Mouse (Mus musculus): ENCODE results near the gene Slc19a2. TPM values are rescaled to one million over a fixed set of nuclear protein-coding genes. Genes with fewer than 3 reads are reported as not detected.

Slc19a2 gene
- polyA plus RNA-seq, 1 experiment from 2014 or later = 31.1 TPM

DNA sequence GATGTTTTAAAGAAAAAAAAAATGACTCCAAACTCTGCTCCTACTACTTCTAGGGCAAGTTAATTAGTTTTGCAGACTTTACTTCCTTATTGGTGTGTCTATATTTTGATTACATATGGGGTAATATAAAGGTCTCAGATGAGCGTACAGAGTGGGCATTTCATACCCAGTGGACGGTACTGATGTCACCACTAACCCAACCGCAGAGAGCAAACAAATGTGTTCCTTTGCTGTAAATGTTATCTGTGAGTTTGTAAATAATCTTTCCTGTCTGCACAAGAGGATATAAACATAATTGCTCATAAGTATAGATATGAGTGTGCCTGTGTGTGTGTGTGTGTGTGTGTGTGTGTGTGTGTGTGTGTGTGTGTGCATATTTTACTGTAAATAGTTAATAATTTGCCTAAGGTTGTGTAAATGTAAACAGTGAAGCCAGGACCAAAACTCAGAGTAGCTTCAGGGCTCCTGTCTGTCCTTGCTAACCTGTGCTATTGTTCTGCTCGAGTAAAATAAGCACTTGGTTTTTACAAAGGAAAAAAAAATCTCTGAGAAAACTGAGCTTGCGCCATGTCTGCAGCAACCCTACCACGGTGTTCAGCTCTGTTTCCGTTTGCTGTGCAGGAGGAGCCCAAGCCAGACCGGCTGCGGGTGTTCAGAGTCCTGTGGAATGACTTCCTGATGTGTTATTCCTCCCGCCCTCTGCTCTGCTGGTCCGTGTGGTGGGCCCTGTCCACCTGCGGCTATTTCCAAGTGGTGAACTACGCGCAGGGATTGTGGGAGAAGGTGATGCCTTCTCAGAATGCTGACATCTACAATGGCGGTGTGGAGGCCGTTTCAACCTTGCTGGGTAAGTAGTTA lies 11.6 kb downstream of the Slc19a2 start:
- DNase-seq (no peak), ATAC-seq (peak; percentile 23; the same call in 1 of the 2 replicates)
- no peak overlapping the region for H3K27ac ChIP-seq (ENCODE audit: low read depth)
- H3K9ac ChIP-seq (replicated peaks) = no peak overlapping the region
- TF ChIP-seq CTCF (IDR thresholded peaks at IDR 0.05; ENCODE audit: low read depth) (no peak), EP300 (IDR thresholded peaks at IDR 0.05; ENCODE audit: low read depth) (no peak)
- H3K9me3 ChIP-seq (ENCODE audit: low read length) = no peaks in the 10 kb centered on the region
- H3K36me3 ChIP-seq (replicated peaks; ENCODE audit: insufficient read depth, low read length) = peaks cover 41% of the 10 kb centered on the region
- no peak overlapping the region for H3K4me2 ChIP-seq (ENCODE audit: low read depth, low read length)
- H3K4me1 ChIP-seq (ENCODE audit: insufficient read depth) = peaks cover 4% of the 10 kb centered on the region; the same call in 1 of the 2 replicates
- H3K27me3 ChIP-seq (ENCODE audit: insufficient read depth, low read length) = no peaks in the 10 kb centered on the region
- H3K4me3 ChIP-seq (ENCODE audit: low read depth, low read length) = no peak overlapping the region
- 66% methylated on average over 16 of the region's 16 CpGs for WGBS (ENCODE audit: insufficient replicate concordance)

DNA sequence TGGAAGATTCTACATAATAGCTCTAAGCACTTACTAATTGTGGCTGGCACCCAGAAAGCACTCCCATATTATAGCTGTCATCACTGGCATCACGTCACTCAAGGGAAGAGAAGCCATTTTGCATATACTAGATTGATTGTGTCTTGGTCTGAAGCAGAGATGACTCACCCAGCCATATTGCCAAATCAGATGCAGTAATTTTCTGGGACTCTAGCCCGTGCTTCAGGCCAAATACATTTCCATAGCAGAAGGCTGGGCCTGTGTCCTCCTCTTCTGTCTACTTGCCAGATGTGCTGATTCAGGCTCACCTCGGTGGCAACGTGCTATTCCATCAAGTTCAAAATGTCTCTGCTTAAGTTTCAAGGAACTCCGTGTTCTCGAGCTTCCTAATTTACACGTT lies 12.7 kb downstream of the Slc19a2 start:
- H3K9me3 ChIP-seq (ENCODE audit: low read length) = no peaks in the 10 kb centered on the region
- peak; percentile 26 for DNase-seq
- no peak overlapping the region for H3K4me2 ChIP-seq (ENCODE audit: low read depth, low read length)
- H3K9ac ChIP-seq (replicated peaks) = no peak overlapping the region
- peaks cover 39% of the 10 kb centered on the region for H3K36me3 ChIP-seq (replicated peaks; ENCODE audit: insufficient read depth, low read length)
- 84% methylated on average over 7 of the region's 7 CpGs for WGBS (ENCODE audit: insufficient replicate concordance)
- H3K4me3 ChIP-seq (ENCODE audit: low read depth, low read length) = no peak overlapping the region
- H3K27ac ChIP-seq (ENCODE audit: low read depth) = no peak overlapping the region
- H3K27me3 ChIP-seq (ENCODE audit: insufficient read depth, low read length) = no peaks in the 10 kb centered on the region
- peaks cover 4% of the 10 kb centered on the region; the same call in 1 of the 2 replicates for H3K4me1 ChIP-seq (ENCODE audit: insufficient read depth)
- TF ChIP-seq EP300 (IDR thresholded peaks at IDR 0.05; ENCODE audit: low read depth) = no peak
- TF ChIP-seq CTCF (IDR thresholded peaks at IDR 0.05; ENCODE audit: low read depth) = no peak
- ATAC-seq = peak; percentile 72

- no peaks in the 10 kb centered on the region for H3K27me3 ChIP-seq (ENCODE audit: insufficient read depth, low read length)
- WGBS (ENCODE audit: insufficient replicate concordance) = 87% methylated on average over 7 of the region's 7 CpGs
- no peak overlapping the region for H3K9ac ChIP-seq (replicated peaks)
- H3K27ac ChIP-seq (ENCODE audit: low read depth) = no peak overlapping the region
- no peaks in the 10 kb centered on the region for H3K36me3 ChIP-seq (replicated peaks; ENCODE audit: insufficient read depth, low read length)
- H3K4me2 ChIP-seq (ENCODE audit: low read depth, low read length) = no peak overlapping the region
- no peak for DNase-seq
- TF ChIP-seq EP300 (IDR thresholded peaks at IDR 0.05; ENCODE audit: low read depth) (no peak), CTCF (IDR thresholded peaks at IDR 0.05; ENCODE audit: low read depth) (no peak)
- no peak for ATAC-seq
- H3K9me3 ChIP-seq (ENCODE audit: low read length) = no peaks in the 10 kb centered on the region
- H3K4me1 ChIP-seq (ENCODE audit: insufficient read depth) = peaks cover 6% of the 10 kb centered on the region
- no peak overlapping the region for H3K4me3 ChIP-seq (ENCODE audit: low read depth, low read length)
These were observed 22.1 kb downstream of the Slc19a2 start for GRCm38 (mm10) chr1:164270941-164271340.

GRCm38 (mm10) chr1:164273659-164274058 lies 24.8 kb downstream of the Slc19a2 start:
- H3K27me3 ChIP-seq (ENCODE audit: insufficient read depth, low read length) = no peaks in the 10 kb centered on the region
- no peak overlapping the region for H3K27ac ChIP-seq (ENCODE audit: low read depth)
- no peak for TF ChIP-seq EP300 (IDR thresholded peaks at IDR 0.05; ENCODE audit: low read depth)
- TF ChIP-seq CTCF (IDR thresholded peaks at IDR 0.05; ENCODE audit: low read depth) = no peak
- H3K9ac ChIP-seq (replicated peaks) = no peak overlapping the region
- no peak overlapping the region for H3K4me3 ChIP-seq (ENCODE audit: low read depth, low read length)
- no peaks in the 10 kb centered on the region for H3K9me3 ChIP-seq (ENCODE audit: low read length)
- no peaks in the 10 kb centered on the region for H3K36me3 ChIP-seq (replicated peaks; ENCODE audit: insufficient read depth, low read length)
- ATAC-seq (no peak), DNase-seq (no peak)
- 75% methylated on average over 6 of the region's 6 CpGs for WGBS (ENCODE audit: insufficient replicate concordance)
- no peak overlapping the region for H3K4me2 ChIP-seq (ENCODE audit: low read depth, low read length)
- H3K4me1 ChIP-seq (ENCODE audit: insufficient read depth) = peaks cover 6% of the 10 kb centered on the region

- H3K27ac ChIP-seq (ENCODE audit: low read depth) = peak within 1 kb of the TSS; percentile 25; the same call in 1 of the 2 replicates
- peaks cover 6% of the 10 kb centered on the region for H3K4me1 ChIP-seq (ENCODE audit: insufficient read depth)
- H3K9ac ChIP-seq (replicated peaks) = peak within 1 kb of the TSS; percentile 62
- DNase-seq = peak; percentile 96
- TF ChIP-seq CTCF (IDR thresholded peaks at IDR 0.05; ENCODE audit: low read depth) (0 out of 2 replicates have a peak, but pooled peaks have one; percentile 1), EP300 (IDR thresholded peaks at IDR 0.05; ENCODE audit: low read depth) (no peak)
- ATAC-seq = peak; percentile 100
- H3K9me3 ChIP-seq (ENCODE audit: low read length) = no peaks in the 10 kb centered on the region
- peak within 1 kb of the TSS; percentile 79 for H3K4me2 ChIP-seq (ENCODE audit: low read depth, low read length)
- no peaks in the 10 kb centered on the region for H3K36me3 ChIP-seq (replicated peaks; ENCODE audit: insufficient read depth, low read length)
- H3K4me3 ChIP-seq (ENCODE audit: low read depth, low read length) = peak within 1 kb of the TSS; percentile 53
- no peaks in the 10 kb centered on the region for H3K27me3 ChIP-seq (ENCODE audit: insufficient read depth, low read length)
- under 1% methylated on average over 31 of the region's 31 CpGs for WGBS (ENCODE audit: insufficient replicate concordance)
These were observed 26.7 kb downstream of the Slc19a2 start, which contains the start of gene Ccdc181 for GRCm38 (mm10) chr1:164275455-164275954. Gene Ccdc181 (plus strand): TSS chr1:164275585.

- Histone ChIP-seq H3K4me2 (ENCODE audit: low read depth, low read length) (no peak overlapping the region), H3K9me3 (ENCODE audit: low read length) (no peaks in the 10 kb centered on the region), H3K27ac (ENCODE audit: low read depth) (no peak overlapping the region), H3K4me3 (ENCODE audit: low read depth, low read length) (no peak overlapping the region), H3K27me3 (ENCODE audit: insufficient read depth, low read length) (no peaks in the 10 kb centered on the region), H3K9ac (replicated peaks) (no peak overlapping the region), H3K4me1 (ENCODE audit: insufficient read depth) (peaks cover 6% of the 10 kb centered on the region), H3K36me3 (replicated peaks; ENCODE audit: insufficient read depth, low read length) (no peaks in the 10 kb centered on the region)
- no peak for TF ChIP-seq CTCF (IDR thresholded peaks at IDR 0.05; ENCODE audit: low read depth)
- no peak for TF ChIP-seq EP300 (IDR thresholded peaks at IDR 0.05; ENCODE audit: low read depth)
- no peak for ATAC-seq
- no peak for DNase-seq
- WGBS (ENCODE audit: insufficient replicate concordance) = 92% methylated on average over 3 of the region's 3 CpGs
These were observed 27.7 kb downstream of the Slc19a2 start for GRCm38 (mm10) chr1:164276552-164276951.

Data from liver, postnatal 0 days (tissue).